Mouse (Mus musculus) gastrocnemius, adult 2 months (tissue): ENCODE measurements at regions not wholly inside any gene's neighbourhood (a gene's known extent, or its start where the extent isn't known, plus 50 kb on each side); places are given as distances from the start of the nearest gene placed in this dataset.

Source experiments
- DNase-seq: peaks from one replicate; pipeline ENCODE4 v3.0.0; 2022
- H3K27ac ChIP-seq: fragments of 200-600 bp; 2 replicates; pipeline ENCODE4 v1.8.1; 2022; ENCODE audit warnings: mild to moderate bottlenecking
- H3K4me3 ChIP-seq: fragments of 200-600 bp; 2 replicates; pipeline ENCODE4 v1.8.1; 2022; ENCODE audit warnings: mild to moderate bottlenecking, moderate library complexity
- CTCF ChIP-seq: fragments of 200-600 bp; IDR thresholded peaks from 2 replicates; pipeline ENCODE4 v1.8.1; 2022; ENCODE audit warnings: antibody characterized with exemption, mild to moderate bottlenecking, moderate library complexity
- intact Hi-C: fragments of 180-260 bp; cut with DNase I; formaldehyde crosslinking; loops from one replicate; pipeline ENCODE4 v1.15.1; 2025

GRCm38 (mm10) chr2:12001938-12002899, 224.5 kb downstream of the Ankrd16 start:
- no peak for DNase-seq
- Histone ChIP-seq H3K4me3 (no peak overlapping the region), H3K27ac (no peak overlapping the region)
- TF ChIP-seq CTCF: peak; percentile 71
- intact Hi-C loops: loop anchor here (2.0 to 5.0 kb wide), 2 partner anchors 300 to 387 kb away; partner anchors contain the start of gene Itga8

GRCm38 (mm10) chr2:12004330-12004729, 226.7 kb downstream of the Ankrd16 start:
- H3K27ac ChIP-seq: no peak overlapping the region
- TF ChIP-seq CTCF: no peak
- no peak overlapping the region for H3K4me3 ChIP-seq
- intact Hi-C loops: loop anchor here (5.0 kb wide), 1 partner anchor 298 kb away; the partner anchor contains the start of gene Itga8
- DNase-seq: no peak

- TF ChIP-seq CTCF: no peak
- no peak for DNase-seq
- H3K27ac ChIP-seq: no peak overlapping the region
- H3K4me3 ChIP-seq: no peak overlapping the region
- intact Hi-C loops: no loop called here
Observed at GRCm38 (mm10) chr2:12007201-12007600, 229.5 kb downstream of the Ankrd16 start.

- no peak for TF ChIP-seq CTCF
- no peak for DNase-seq
- intact Hi-C loops: no loop called here
- Histone ChIP-seq H3K4me3 (no peak overlapping the region), H3K27ac (no peak overlapping the region)
Observed at GRCm38 (mm10) chr2:12011441-12011840, 233.8 kb downstream of the Ankrd16 start.

- H3K4me3 ChIP-seq: no peak overlapping the region
- TF ChIP-seq CTCF: no peak
- no peak for DNase-seq
- no peak overlapping the region for H3K27ac ChIP-seq
- intact Hi-C loops: no loop called here
Observed at GRCm38 (mm10) chr2:12019607-12020006, 241.9 kb downstream of the Ankrd16 start.

GRCm38 (mm10) chr2:12023402-12024111, 245.9 kb downstream of the Ankrd16 start:
- intact Hi-C loops: no loop called here
- TF ChIP-seq CTCF: no peak
- peak; percentile 24 for DNase-seq
- Histone ChIP-seq H3K27ac (no peak overlapping the region), H3K4me3 (no peak overlapping the region)

- intact Hi-C loops: no loop called here
- no peak for TF ChIP-seq CTCF
Observed at GRCm38 (mm10) chr2:12026220-12026619, 248.5 kb downstream of the Ankrd16 start.

GRCm38 (mm10) chr2:12033518-12034322, 256.0 kb downstream of the Ankrd16 start:
- TF ChIP-seq CTCF: no peak
- peak; percentile 18 for DNase-seq
- intact Hi-C loops: no loop called here
- peak overlapping the region; percentile 35 for H3K4me3 ChIP-seq
- H3K27ac ChIP-seq: no peak overlapping the region

More at GRCm38 (mm10) chr2:12026220-12026619, 248.5 kb downstream of the Ankrd16 start:
- DNase-seq: no peak
- Histone ChIP-seq H3K27ac (no peak overlapping the region), H3K4me3 (no peak overlapping the region)

GRCm38 (mm10) chr2:12034323-12034585, 256.6 kb downstream of the Ankrd16 start:
- TF ChIP-seq CTCF: no peak
- intact Hi-C loops: no loop called here
- H3K27ac ChIP-seq: no peak overlapping the region
- H3K4me3 ChIP-seq: no peak overlapping the region; the same call in 1 of the 2 replicates
- no peak for DNase-seq

- no peak for DNase-seq
- Histone ChIP-seq H3K4me3 (no peak overlapping the region), H3K27ac (no peak overlapping the region)
- intact Hi-C loops: no loop called here
- no peak for TF ChIP-seq CTCF
Observed at GRCm38 (mm10) chr2:12049386-12049785, 252.3 kb downstream of the Itga8 start.

- peak; percentile 9; the same call in 1 of the 2 replicates for TF ChIP-seq CTCF
- DNase-seq: no peak
- intact Hi-C loops: no loop called here
- Histone ChIP-seq H3K27ac (no peak overlapping the region), H3K4me3 (no peak overlapping the region)
Observed at GRCm38 (mm10) chr2:12049972-12050371, 251.8 kb downstream of the Itga8 start.

- no peak for DNase-seq
- Histone ChIP-seq H3K4me3 (no peak overlapping the region), H3K27ac (peak overlapping the region; percentile 24; the same call in 1 of the 2 replicates)
- intact Hi-C loops: no loop called here
- no peak for TF ChIP-seq CTCF
Observed at GRCm38 (mm10) chr2:12053404-12054164, 248.1 kb downstream of the Itga8 start.
